Mouse (Mus musculus) midbrain, embryonic 13.5 days (tissue): ENCODE measurements around the gene Polr2b. TPM values are rescaled to one million over a fixed set of nuclear protein-coding genes. Genes with fewer than 3 reads are reported as not detected.
A peak's percentile ranks its signal among the peaks of the same experiment; 100 is the strongest.

Experiments used
- ATAC-seq: fragments of 200-750 bp; cut with Nextera tagmentation; 2 replicates; pipeline ENCODE4 v1.8.0; 2017; ENCODE audit warnings: mild to moderate bottlenecking, moderate TSS enrichment, moderate library complexity
- H3K27ac ChIP-seq: fragments of 300-500 bp; sonication (generic); 2 replicates; pipeline ENCODE4 v1.5.1; 2015; ENCODE audit warnings: inconsistent platforms, mild to moderate bottlenecking, moderate library complexity
- H3K27me3 ChIP-seq: fragments of 300-500 bp; sonication (generic); 2 replicates; pipeline ENCODE4 v1.6.1; 2015; ENCODE audit warnings: mild to moderate bottlenecking, inconsistent platforms
- H3K36me3 ChIP-seq: fragments of 300-500 bp; sonication (generic); 2 replicates; pipeline ENCODE4 v1.6.1; 2015; ENCODE audit warnings: mild to moderate bottlenecking, inconsistent platforms
- H3K4me1 ChIP-seq: fragments of 300-500 bp; sonication (generic); replicated peaks from 2 replicates; pipeline ENCODE4 v1.6.1; 2015; ENCODE audit warnings: inconsistent platforms
- H3K4me2 ChIP-seq: fragments of 300-500 bp; sonication (generic); replicated peaks from 2 replicates; pipeline ENCODE4 v1.6.1; 2015; ENCODE audit warnings: moderate library complexity, mild to moderate bottlenecking, inconsistent platforms
- H3K4me3 ChIP-seq: fragments of 300-500 bp; sonication (generic); replicated peaks from 2 replicates; pipeline ENCODE4 v1.5.1; 2015; ENCODE audit warnings: mild to moderate bottlenecking, inconsistent platforms
- H3K9ac ChIP-seq: fragments of 300-500 bp; sonication (generic); replicated peaks from 2 replicates; pipeline ENCODE4 v1.6.1; 2015; ENCODE audit warnings: mild to moderate bottlenecking, inconsistent platforms
- H3K9me3 ChIP-seq: fragments of 300-500 bp; sonication (generic); 2 replicates; pipeline ENCODE4 v1.6.1; 2016; ENCODE audit warnings: mild to moderate bottlenecking, inconsistent platforms
- WGBS: fragments of 180-500 bp; shearing (Covaris S2); methylation state at CpG from one replicate; pipeline ENCODE4 v1.1.7; 2015; 5-methylcytosine and 5-hydroxymethylcytosine counted together
- polyA plus RNA-seq: library from polyadenylated mRNA; unstranded; fragments of >200 nt; fragmentation: Nextera tagmentation; extraction: Ambion mirVana; gene quantifications from 2 replicates; pipeline ENCODE4 v1.2.1, GENCODE M21; 2015

Polr2b gene
- polyA plus RNA-seq, 1 experiment from 2014 or later, result 75.7 TPM

DNA sequence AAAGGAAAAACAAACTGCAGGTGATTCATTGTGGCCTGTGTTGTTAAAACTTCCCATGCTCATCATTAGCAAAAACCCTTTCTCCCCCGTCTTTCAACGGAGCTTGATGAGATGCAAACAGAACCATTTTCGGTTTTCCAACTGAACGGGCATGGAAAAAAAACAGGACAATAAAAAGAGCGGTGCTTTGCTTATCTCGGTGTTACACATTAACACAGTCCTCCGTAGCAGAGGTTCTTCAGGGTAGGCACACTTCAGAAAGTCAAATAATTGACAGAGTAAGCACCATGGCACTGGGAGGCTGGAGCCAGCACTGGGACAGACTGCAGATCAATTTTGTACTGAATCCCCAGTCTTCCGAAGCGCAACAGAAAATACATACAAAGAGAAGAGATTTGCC, 74.8 kb downstream of the Polr2b start:
- H3K9me3 ChIP-seq, result no peaks in the 10 kb centered on the region
- peaks cover 8% of the 10 kb centered on the region; the same call in 1 of the 2 replicates for H3K4me1 ChIP-seq
- no peaks in the 10 kb centered on the region for H3K36me3 ChIP-seq
- peaks cover 5% of the 10 kb centered on the region; the same call in 1 of the 2 replicates for H3K27me3 ChIP-seq
- no peak for ATAC-seq
- no peak overlapping the region for H3K4me2 ChIP-seq
- no peak overlapping the region for H3K4me3 ChIP-seq
- H3K9ac ChIP-seq, result no peak overlapping the region
- H3K27ac ChIP-seq, result no peak overlapping the region
- WGBS, result 78% methylated on average over 9 of the region's 9 CpGs

DNA sequence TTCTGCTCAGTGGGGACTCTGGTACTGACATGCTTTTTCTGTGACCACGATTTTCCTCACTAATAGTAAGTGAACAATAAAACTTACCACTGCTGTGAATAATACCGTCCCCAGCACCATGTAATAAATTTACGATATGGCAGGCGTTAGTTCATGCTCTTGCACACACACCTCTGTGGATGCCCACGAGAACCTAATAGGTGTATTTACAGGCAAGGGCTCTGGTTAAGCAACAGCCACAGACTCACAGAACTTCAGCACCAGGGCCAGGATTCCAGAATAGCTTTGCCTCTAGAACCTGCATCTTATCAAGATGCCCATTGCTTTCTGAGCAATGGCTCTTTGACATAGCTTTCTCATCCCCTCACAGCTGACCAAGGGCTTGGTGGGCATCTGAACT, 75.3 kb downstream of the Polr2b start:
- H3K27ac ChIP-seq, result no peak overlapping the region
- peaks cover 5% of the 10 kb centered on the region; the same call in 1 of the 2 replicates for H3K27me3 ChIP-seq
- H3K4me3 ChIP-seq, result no peak overlapping the region
- 90% methylated on average over 5 of the region's 5 CpGs for WGBS
- ATAC-seq, result no peak
- H3K36me3 ChIP-seq, result no peaks in the 10 kb centered on the region
- no peaks in the 10 kb centered on the region for H3K9me3 ChIP-seq
- H3K9ac ChIP-seq, result no peak overlapping the region
- H3K4me1 ChIP-seq, result peaks cover 8% of the 10 kb centered on the region; the same call in 1 of the 2 replicates
- no peak overlapping the region for H3K4me2 ChIP-seq

DNA sequence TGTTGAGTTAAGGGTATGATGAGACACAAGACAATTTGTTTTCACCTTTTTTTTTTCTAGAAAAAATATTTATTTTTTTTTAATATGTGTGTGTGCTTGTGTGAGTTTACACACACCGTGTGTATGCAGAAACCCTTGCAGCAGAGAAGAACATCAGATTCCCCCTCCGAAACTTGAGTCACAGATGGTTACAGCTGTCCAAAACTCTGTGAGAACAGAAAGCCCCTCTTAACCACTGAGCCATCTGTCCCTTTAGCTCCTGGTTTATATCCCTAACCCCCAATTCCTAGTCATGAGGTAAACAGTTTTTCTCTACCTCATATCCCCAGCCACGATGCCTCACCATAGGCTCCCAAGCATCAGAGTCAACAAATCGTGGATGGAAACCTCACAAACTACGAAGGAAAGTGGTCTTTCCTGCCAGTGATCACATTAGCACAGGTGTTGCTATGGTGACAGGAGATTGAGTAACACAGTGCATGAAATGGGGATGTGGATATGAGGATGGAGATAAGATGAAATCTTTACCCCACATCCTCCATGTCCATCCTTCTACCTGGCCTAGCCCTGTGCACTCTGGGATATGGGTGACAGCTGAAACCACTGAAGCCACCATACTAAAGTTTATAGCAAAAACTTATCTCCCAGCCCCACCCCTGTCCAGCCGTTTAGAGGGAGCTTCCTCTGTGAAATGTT, 76.1 kb downstream of the Polr2b start:
- no peaks in the 10 kb centered on the region for H3K36me3 ChIP-seq
- WGBS, result 84% methylated on average over 6 of the region's 6 CpGs
- H3K4me2 ChIP-seq, result no peak overlapping the region
- H3K9me3 ChIP-seq, result no peaks in the 10 kb centered on the region
- H3K27me3 ChIP-seq, result peaks cover 5% of the 10 kb centered on the region; the same call in 1 of the 2 replicates
- H3K27ac ChIP-seq, result no peak overlapping the region
- no peak for ATAC-seq
- H3K4me1 ChIP-seq, result 0 out of 2 replicates have a peak, but pooled peaks cover 3% of the 10 kb centered on the region
- no peak overlapping the region for H3K9ac ChIP-seq
- no peak overlapping the region for H3K4me3 ChIP-seq

DNA sequence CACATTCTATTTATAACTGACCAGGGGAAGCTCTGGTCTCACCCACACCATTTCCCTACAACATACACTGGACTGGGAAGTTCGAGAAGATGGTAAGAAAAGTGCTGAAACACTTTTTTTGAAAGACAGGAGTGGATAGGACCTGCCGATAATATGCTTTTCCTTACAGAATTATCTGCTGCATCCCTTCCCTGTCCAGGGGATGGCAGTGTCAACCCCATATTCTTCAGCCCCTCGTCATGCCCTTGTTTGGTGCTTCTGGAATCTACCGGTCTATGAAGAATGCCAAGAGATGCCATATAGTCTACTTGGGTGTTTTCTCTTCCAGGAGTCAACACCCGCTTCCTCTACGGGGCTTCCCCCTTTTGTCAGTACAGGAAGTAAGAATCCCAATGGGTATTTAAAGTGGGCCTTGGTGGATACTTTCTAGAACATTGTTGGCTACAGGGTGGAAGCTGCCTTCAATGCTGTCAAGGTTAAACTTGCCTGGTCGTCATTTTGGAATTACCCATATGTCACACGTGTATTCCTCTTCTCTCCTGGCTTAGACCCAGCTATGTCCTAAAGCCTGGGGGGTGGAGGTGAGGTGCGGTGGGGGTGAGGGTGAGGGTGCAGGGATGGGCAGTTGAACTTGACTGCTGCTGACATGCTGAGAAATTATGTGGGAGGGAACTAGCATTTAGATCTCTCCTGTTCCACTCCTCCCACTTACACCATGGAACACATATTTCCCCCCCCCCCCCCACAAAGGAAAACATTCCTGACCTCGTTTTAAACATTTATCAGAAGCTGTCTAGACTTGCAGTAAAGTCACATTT, 76.9 kb downstream of the Polr2b start:
- Histone ChIP-seq H3K4me2 (no peak overlapping the region), H3K27ac (no peak overlapping the region), H3K9ac (no peak overlapping the region), H3K27me3 (peaks cover 5% of the 10 kb centered on the region; the same call in 1 of the 2 replicates), H3K36me3 (no peaks in the 10 kb centered on the region), H3K9me3 (no peaks in the 10 kb centered on the region), H3K4me3 (no peak overlapping the region), H3K4me1 (no peaks in the 10 kb centered on the region)
- no peak for ATAC-seq
- 82% methylated on average over 10 of the region's 10 CpGs for WGBS

DNA sequence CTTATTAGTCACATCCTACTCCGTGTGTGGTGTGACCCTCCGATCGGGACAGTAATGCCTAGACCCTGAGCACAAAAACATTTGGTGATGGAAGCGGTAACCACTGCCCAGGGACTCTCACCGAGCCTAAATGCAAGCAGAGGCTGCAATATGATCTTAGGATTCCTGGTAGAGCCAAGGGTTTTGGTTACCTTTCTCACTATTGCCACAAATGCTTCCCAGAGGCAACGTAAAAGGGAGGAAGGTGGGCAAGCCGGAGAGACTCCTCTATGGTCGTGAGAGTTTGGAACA, 77.4 kb downstream of the Polr2b start:
- 88% methylated on average over 8 of the region's 8 CpGs for WGBS
- no peaks in the 10 kb centered on the region for H3K4me1 ChIP-seq
- H3K27ac ChIP-seq, result no peak overlapping the region

DNA sequence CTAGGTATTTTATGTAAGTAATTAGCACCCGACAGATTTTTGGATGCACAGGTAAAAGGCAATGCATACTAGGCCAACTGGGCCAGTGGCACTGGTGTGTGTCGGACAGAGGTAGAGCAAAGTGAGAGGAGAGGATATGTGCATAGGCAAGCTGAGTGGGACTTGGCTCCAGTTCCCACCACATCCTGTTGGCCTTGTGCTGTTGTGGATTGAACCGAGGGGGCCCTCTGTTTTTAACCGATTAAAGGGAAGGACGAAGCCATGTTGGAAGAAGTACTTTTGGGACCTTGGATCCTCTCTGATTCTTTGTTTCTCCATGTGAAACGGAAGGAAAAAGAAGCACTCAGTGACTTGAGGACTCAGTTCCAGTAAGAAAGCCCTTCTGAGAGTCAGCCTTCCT, 78.4 kb downstream of the Polr2b start:
- WGBS, result 90% methylated on average over 6 of the region's 6 CpGs
- H3K27me3 ChIP-seq, result peaks cover 3% of the 10 kb centered on the region; the same call in 1 of the 2 replicates
- H3K9ac ChIP-seq, result no peak overlapping the region
- no peak overlapping the region for H3K4me3 ChIP-seq
- H3K4me2 ChIP-seq, result no peak overlapping the region
- no peak overlapping the region for H3K27ac ChIP-seq
- no peaks in the 10 kb centered on the region for H3K4me1 ChIP-seq
- no peaks in the 10 kb centered on the region for H3K9me3 ChIP-seq
- no peaks in the 10 kb centered on the region for H3K36me3 ChIP-seq
- no peak for ATAC-seq

More for the DNA sequence above, 77.4 kb downstream of the Polr2b start:
- Histone ChIP-seq H3K9ac (no peak overlapping the region), H3K4me3 (no peak overlapping the region), H3K27me3 (peaks cover 3% of the 10 kb centered on the region; the same call in 1 of the 2 replicates), H3K4me2 (no peak overlapping the region), H3K36me3 (no peaks in the 10 kb centered on the region), H3K9me3 (no peaks in the 10 kb centered on the region)
- no peak for ATAC-seq

DNA sequence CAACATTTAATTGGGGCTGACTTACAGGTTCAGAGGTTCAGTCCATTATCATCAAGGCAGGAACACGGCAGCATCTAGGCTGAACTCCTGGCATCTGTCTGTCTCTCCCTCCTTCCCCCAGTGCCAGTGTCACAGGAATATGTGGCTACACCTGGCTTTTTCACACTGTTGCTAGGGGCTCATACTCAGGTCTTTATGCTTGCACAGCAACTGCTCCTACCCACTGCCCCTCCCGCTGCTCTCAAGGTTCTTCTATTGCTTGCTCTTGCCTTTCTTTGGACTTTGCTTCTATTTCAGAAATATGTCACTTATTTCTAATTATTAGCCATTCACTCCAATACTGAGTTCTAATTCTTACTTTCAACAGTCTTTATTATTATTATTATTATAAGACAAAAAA, 80.3 kb downstream of the Polr2b start:
- 91% methylated on average over 2 of the region's 2 CpGs for WGBS
- no peaks in the 10 kb centered on the region; the same call in 1 of the 2 replicates for H3K4me1 ChIP-seq
- no peak overlapping the region for H3K4me3 ChIP-seq
- H3K27me3 ChIP-seq, result no peaks in the 10 kb centered on the region
- H3K4me2 ChIP-seq, result no peak overlapping the region
- no peak overlapping the region for H3K9ac ChIP-seq
- no peaks in the 10 kb centered on the region for H3K36me3 ChIP-seq
- H3K27ac ChIP-seq, result no peak overlapping the region
- H3K9me3 ChIP-seq, result no peaks in the 10 kb centered on the region
- no peak for ATAC-seq

DNA sequence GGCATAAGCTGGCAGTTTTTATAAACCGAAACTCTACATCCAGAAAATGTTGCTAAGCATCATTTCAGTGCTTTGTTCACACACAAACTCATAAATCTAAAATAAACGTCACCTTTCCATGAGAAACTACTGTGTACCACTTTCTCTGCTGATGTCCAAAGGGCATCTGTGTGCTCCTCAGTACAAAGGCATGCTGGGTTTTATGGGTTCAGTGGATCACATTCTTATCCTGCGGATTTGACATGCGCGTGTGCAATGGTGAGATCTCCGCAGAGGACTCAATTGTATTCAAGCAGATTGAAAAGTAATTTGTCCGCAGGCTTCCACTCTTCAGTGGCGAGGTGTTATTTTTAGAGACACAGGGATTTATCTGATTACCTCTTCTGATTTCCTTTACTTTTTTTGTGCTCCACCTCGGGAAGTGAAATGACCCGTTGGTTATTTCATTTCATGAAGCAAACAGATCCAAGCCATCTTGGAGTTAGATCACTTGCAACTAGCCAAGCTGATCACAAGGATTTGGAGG, 83.2 kb downstream of the Polr2b start:
- Histone ChIP-seq H3K27me3 (no peaks in the 10 kb centered on the region), H3K27ac (no peak overlapping the region), H3K4me2 (no peak overlapping the region), H3K9me3 (no peaks in the 10 kb centered on the region), H3K4me3 (no peak overlapping the region), H3K36me3 (no peaks in the 10 kb centered on the region), H3K9ac (no peak overlapping the region), H3K4me1 (no peaks in the 10 kb centered on the region; the same call in 1 of the 2 replicates)
- ATAC-seq, result no peak
- 83% methylated on average over 10 of the region's 10 CpGs for WGBS

DNA sequence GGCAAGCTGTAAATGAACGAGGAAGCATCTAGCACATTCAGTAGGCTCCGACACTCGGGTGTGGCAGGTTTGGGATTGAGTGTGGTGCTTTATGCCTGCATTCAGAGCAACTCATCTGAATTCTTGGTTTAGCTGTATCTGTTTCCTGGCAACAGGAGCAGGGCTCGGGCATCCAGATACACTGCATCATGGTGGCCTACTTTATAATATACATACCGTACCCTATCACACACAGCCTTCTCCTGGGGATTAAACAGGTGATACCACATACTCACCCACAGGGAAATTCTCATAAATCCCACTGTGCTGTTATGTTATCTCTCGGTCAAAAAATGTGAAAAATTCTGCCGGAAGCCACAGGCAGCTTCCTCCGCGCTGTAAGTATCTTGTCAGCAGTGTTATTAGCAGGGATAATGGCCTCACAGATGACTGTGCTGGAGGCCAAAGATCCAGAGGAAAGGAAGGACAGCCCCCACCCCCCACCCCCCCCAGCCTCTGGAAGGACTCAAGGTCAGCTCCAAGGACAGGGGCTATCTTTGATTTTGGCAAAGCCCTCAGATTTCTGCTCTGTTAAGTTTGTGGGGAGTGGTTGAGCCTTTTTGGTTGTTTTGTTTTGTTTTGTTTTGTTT, 84.2 kb downstream of the Polr2b start:
- H3K27ac ChIP-seq, result no peak overlapping the region
- H3K4me2 ChIP-seq, result no peak overlapping the region

DNA sequence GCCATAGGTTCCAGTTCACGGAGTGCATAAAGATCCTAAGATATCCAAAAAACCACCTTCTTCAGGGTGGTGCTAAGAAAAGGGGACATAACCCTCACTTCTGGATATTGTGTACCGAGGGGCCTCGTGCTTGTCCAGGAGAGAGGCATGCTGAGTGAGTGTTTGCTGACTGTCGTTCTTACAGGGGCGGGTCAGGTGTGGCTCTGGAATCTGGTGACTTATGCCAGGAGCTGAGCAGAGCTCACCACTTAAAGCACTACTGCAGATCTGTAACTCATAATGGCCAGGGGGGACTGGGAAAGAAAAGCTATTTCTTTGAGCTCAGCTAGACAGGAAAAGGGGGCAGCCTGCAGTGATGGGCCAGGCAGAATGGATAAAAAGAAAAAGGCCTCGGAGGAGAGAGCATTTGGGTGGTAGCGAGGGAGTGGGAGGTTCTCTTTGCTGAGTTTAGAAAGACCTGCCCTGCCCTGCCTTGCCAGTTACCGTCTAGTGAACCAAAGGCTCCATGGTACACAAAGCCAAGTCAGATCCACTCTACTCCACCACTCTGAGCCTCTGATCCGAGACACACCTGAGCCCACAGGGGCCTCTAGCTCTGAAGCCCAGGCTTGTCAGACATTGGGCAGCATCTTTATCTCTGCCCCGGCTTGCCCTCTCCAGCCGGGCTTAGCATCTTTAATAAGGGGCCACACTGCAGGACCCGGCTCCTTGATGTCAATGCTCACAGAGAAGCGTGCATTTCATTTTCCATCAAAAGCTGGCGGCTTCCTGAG, 88.5 kb downstream of the Polr2b start:
- Histone ChIP-seq H3K9ac (no peak overlapping the region), H3K27me3 (no peaks in the 10 kb centered on the region), H3K27ac (no peak overlapping the region), H3K4me3 (no peak overlapping the region), H3K9me3 (no peaks in the 10 kb centered on the region), H3K4me1 (peaks cover 6% of the 10 kb centered on the region; the same call in 1 of the 2 replicates), H3K36me3 (no peaks in the 10 kb centered on the region), H3K4me2 (no peak overlapping the region)
- 0 out of 2 replicates have a peak, but pooled peaks have one; percentile 38 for ATAC-seq
- 49% methylated on average over 14 of the region's 14 CpGs for WGBS

More for the DNA sequence above, 84.2 kb downstream of the Polr2b start:
- no peak overlapping the region for H3K9ac ChIP-seq
- no peak for ATAC-seq
- no peaks in the 10 kb centered on the region for H3K9me3 ChIP-seq
- peaks cover 6% of the 10 kb centered on the region; the same call in 1 of the 2 replicates for H3K4me1 ChIP-seq
- no peaks in the 10 kb centered on the region for H3K27me3 ChIP-seq
- H3K36me3 ChIP-seq, result no peaks in the 10 kb centered on the region
- no peak overlapping the region for H3K4me3 ChIP-seq
- WGBS, result 42% methylated on average over 9 of the region's 9 CpGs
